Mouse (Mus musculus) liver, postnatal 0 days (tissue): ENCODE measurements around the gene Scg2. TPM values are rescaled to one million over a fixed set of nuclear protein-coding genes. Genes with fewer than 3 reads are reported as not detected.

Source experiments
- ATAC-seq: fragments of 200-750 bp; cut with Nextera tagmentation; 2 replicates; pipeline ENCODE4 v1.8.0; 2017; ENCODE audit warnings: mild to moderate bottlenecking, moderate library complexity
- DNase-seq: peaks from one replicate; pipeline ENCODE4 v3.0.0-alpha.2; 2016
- H3K27ac ChIP-seq: fragments of 300-500 bp; sonication (generic); 2 replicates; pipeline ENCODE4 v1.5.1; 2014; ENCODE audit warnings: antibody characterized with exemption, moderate library complexity, mild to moderate bottlenecking, low read depth
- H3K27me3 ChIP-seq: fragments of 300-500 bp; sonication (generic); 2 replicates; pipeline ENCODE4 v1.6.1; 2014; ENCODE audit warnings: low read length, control low read depth, mixed read lengths; ENCODE audit not compliant: insufficient read depth
- H3K36me3 ChIP-seq: fragments of 300-500 bp; sonication (generic); replicated peaks from 2 replicates; pipeline ENCODE4 v1.6.1; 2014; ENCODE audit warnings: mild to moderate bottlenecking, control low read depth, low read length, moderate library complexity, mixed read lengths; ENCODE audit not compliant: insufficient read depth
- H3K4me1 ChIP-seq: fragments of 300-500 bp; sonication (generic); 2 replicates; pipeline ENCODE4 v1.6.1; 2014; ENCODE audit warnings: antibody characterized with exemption, mild to moderate bottlenecking, control low read depth; ENCODE audit not compliant: insufficient read depth
- H3K4me2 ChIP-seq: fragments of 300-500 bp; sonication (generic); 2 replicates; pipeline ENCODE4 v1.6.1; 2014; ENCODE audit warnings: low read depth, mild to moderate bottlenecking, low read length, moderate library complexity, mixed read lengths
- H3K4me3 ChIP-seq: fragments of 300-500 bp; sonication (generic); 2 replicates; pipeline ENCODE4 v1.5.1; 2014; ENCODE audit warnings: low read depth, low read length
- H3K9ac ChIP-seq: fragments of 300-500 bp; sonication (generic); replicated peaks from 2 replicates; pipeline ENCODE4 v1.6.1; 2014; ENCODE audit warnings: mild to moderate bottlenecking, moderate library complexity
- H3K9me3 ChIP-seq: fragments of 300-500 bp; sonication (generic); 2 replicates; pipeline ENCODE4 v1.6.1; 2016; ENCODE audit warnings: mild to moderate bottlenecking, control low read depth, low read length, mixed read lengths
- CTCF ChIP-seq: sonication (generic); IDR thresholded peaks from 2 replicates; pipeline ENCODE4 v1.5.1; 2016; ENCODE audit warnings: antibody characterized with exemption, low read depth
- EP300 ChIP-seq: IDR thresholded peaks from 2 replicates; pipeline ENCODE4 v1.6.1; 2016; ENCODE audit warnings: antibody characterized with exemption, low read depth, mild to moderate bottlenecking
- WGBS: fragments of 180-500 bp; shearing (Covaris S2); extraction: QIAGEN DNeasy Blood & Tissue Kit; methylation state at CpG from one replicate; pipeline ENCODE4 v1.1.7; 2014; ENCODE audit not compliant: insufficient replicate concordance; 5-methylcytosine and 5-hydroxymethylcytosine counted together
- polyA plus RNA-seq: library from polyadenylated mRNA; unstranded; fragments of >200 nt; fragmentation: Nextera tagmentation; extraction: Ambion mirVana; gene quantifications from 2 replicates; pipeline ENCODE4 v1.2.1, GENCODE M21; 2015

Scg2 gene
- polyA plus RNA-seq, 1 experiment from 2014 or later = 0.05 TPM

DNA sequence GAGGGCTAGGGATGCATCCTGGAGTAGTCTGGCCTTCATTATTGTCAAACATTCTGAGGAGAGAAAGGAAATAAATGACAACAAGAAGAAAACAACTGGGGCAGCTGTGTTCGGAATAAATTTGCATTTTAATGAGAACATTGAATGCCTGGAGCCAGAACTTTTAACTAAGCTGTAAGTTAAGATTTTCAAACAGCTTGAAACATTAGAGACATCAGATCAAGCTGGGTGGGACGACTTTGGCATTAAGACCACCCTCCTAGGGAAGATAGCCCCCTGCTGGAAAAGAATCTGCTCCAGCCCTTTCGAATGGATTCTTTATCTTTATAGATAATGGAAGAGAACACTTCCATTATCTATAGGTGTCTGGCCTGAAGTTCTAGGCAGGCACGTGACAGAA is 14.2 kb upstream of the Scg2 start:
- WGBS = 44% methylated on average over 4 of the region's 4 CpGs
- Histone ChIP-seq H3K36me3 (no peaks in the 10 kb centered on the region), H3K4me1 (no peaks in the 10 kb centered on the region), H3K27me3 (no peaks in the 10 kb centered on the region), H3K4me3 (no peak overlapping the region), H3K27ac (no peak overlapping the region), H3K4me2 (no peak overlapping the region), H3K9ac (no peak overlapping the region), H3K9me3 (no peaks in the 10 kb centered on the region)
- DNase-seq (no peak), ATAC-seq (no peak)
- TF ChIP-seq CTCF = no peak

DNA sequence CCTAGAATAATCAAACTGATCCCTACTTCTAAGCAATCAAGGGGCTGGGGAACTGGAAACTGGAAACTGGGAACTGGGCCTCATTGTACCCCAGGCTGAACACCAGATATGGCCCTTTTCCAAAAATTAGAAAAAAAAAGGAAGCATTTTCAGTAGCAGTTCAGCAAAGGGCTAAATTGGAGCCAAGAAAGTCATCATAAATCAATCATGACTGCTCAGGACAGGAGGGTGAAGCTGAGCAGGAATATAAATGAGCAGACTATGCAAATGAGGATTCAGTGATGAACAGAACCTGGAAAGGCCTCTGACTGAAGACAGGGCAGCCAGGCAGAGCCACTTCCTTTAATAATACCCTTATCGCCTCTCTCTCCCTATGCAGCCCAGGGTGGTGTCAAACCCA is 12.4 kb upstream of the Scg2 start:
- no peaks in the 10 kb centered on the region for H3K9me3 ChIP-seq
- TF ChIP-seq CTCF = no peak
- TF ChIP-seq EP300 = no peak
- no peaks in the 10 kb centered on the region for H3K4me1 ChIP-seq
- WGBS = 86% methylated on average over 1 of the region's 1 CpGs
- H3K36me3 ChIP-seq = no peaks in the 10 kb centered on the region
- H3K27me3 ChIP-seq = no peaks in the 10 kb centered on the region
- ATAC-seq = no peak
- no peak overlapping the region for H3K27ac ChIP-seq
- H3K9ac ChIP-seq = no peak overlapping the region
- DNase-seq = no peak
- no peak overlapping the region for H3K4me2 ChIP-seq
- no peak overlapping the region for H3K4me3 ChIP-seq

DNA sequence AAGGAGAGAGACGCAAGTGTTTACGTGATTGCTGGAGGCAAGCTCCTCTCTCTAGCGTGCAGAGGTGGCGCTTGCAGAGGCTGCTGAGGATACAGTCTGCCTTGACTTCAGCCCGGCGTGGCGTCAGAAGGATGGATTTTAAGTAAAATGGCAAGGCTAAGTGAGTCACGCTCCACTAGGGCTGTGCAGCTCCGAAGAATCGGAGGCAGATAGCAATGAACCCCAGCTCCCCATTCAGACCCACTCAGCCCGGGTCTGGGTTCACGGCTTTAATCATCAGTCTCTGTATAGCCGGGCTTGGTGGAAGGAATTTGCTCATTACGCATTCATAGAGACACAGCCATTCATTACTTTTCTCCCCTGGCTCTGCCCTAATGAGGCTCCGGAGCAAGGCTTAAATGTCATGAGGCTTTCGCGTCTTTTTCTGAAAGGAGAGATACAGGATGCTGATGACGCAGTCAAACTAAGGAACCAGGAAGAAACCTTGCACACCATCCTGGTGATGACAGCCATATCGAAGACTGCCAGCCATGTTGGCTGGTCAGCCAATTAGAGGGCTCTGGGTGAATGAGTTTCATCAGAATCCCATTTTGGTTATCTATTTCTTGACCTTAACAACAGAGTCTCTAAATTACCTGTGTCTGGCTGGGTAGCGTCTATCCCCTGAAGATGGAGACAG is 10.6 kb upstream of the Scg2 start:
- Histone ChIP-seq H3K4me2 (no peak overlapping the region), H3K4me3 (no peak overlapping the region), H3K27ac (no peak overlapping the region), H3K4me1 (no peaks in the 10 kb centered on the region), H3K27me3 (no peaks in the 10 kb centered on the region), H3K9ac (no peak overlapping the region), H3K36me3 (no peaks in the 10 kb centered on the region), H3K9me3 (no peaks in the 10 kb centered on the region)
- DNase-seq (no peak), ATAC-seq (no peak)
- WGBS = 36% methylated on average over 20 of the region's 20 CpGs
- no peak for TF ChIP-seq CTCF
- TF ChIP-seq EP300 = no peak

- Histone ChIP-seq H3K36me3 (no peaks in the 10 kb centered on the region), H3K27me3 (no peaks in the 10 kb centered on the region), H3K9me3 (no peaks in the 10 kb centered on the region), H3K4me3 (no peak overlapping the region), H3K4me1 (no peaks in the 10 kb centered on the region), H3K4me2 (no peak overlapping the region), H3K9ac (no peak overlapping the region), H3K27ac (no peak overlapping the region)
- no peak for ATAC-seq
- DNase-seq = no peak
- TF ChIP-seq EP300 (no peak), CTCF (no peak)
- WGBS = 33% methylated on average over 6 of the region's 6 CpGs
These were observed 10.0 kb upstream of the Scg2 start for GRCm38 (mm10) chr1:79449943-79450342.

DNA sequence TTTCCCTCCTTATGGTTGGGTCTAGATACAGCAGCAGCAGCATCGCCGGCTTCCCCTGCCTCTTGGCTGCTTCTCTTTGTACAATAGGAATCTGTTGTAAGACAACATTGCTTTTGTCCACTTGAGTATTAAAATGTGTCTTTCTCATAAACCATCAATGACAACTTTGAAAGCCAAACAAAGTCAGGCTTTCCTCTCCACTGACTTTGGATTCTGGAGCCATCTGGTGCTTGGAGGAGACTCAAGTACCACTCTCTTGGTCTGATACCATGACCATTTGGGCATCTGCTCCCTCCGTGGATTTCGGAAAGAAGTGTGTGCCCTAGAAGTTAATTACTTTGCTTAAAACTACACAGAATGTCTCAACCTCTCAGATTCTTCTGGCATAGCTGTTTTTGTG is 5.7 kb upstream of the Scg2 start:
- TF ChIP-seq CTCF = no peak
- no peak for TF ChIP-seq EP300
- WGBS = 77% methylated on average over 4 of the region's 4 CpGs
- ATAC-seq = no peak
- Histone ChIP-seq H3K4me1 (no peaks in the 10 kb centered on the region), H3K9ac (no peak overlapping the region), H3K4me2 (no peak overlapping the region), H3K27me3 (no peaks in the 10 kb centered on the region), H3K4me3 (no peak overlapping the region), H3K27ac (no peak overlapping the region), H3K9me3 (no peaks in the 10 kb centered on the region), H3K36me3 (no peaks in the 10 kb centered on the region)
- no peak for DNase-seq

DNA sequence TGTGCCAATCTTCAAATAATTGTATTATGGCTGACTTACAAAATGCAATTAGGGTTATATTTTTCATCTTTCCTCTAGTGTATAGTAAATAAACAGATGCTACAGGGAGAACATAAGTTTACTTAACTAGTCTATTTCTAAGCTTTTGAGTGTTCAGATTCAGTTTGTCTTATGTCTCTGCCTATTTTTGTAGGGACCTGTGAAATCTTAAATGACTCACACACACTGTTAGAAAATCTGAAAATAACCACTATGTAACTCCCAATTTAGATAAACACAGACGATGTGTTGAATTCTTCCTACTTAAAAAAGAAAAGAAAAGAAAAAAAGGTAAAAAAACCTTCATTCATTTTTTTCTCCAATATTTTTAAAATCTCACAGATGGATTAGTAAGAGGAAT is 2.2 kb downstream of the Scg2 start:
- Histone ChIP-seq H3K4me3 (no peak overlapping the region), H3K9me3 (no peaks in the 10 kb centered on the region), H3K27me3 (no peaks in the 10 kb centered on the region), H3K4me1 (no peaks in the 10 kb centered on the region), H3K27ac (no peak overlapping the region), H3K36me3 (no peaks in the 10 kb centered on the region), H3K4me2 (no peak overlapping the region), H3K9ac (no peak overlapping the region)
- WGBS = 65% methylated on average over 1 of the region's 1 CpGs
- no peak for TF ChIP-seq CTCF
- no peak for TF ChIP-seq EP300
- ATAC-seq (no peak), DNase-seq (no peak)

DNA sequence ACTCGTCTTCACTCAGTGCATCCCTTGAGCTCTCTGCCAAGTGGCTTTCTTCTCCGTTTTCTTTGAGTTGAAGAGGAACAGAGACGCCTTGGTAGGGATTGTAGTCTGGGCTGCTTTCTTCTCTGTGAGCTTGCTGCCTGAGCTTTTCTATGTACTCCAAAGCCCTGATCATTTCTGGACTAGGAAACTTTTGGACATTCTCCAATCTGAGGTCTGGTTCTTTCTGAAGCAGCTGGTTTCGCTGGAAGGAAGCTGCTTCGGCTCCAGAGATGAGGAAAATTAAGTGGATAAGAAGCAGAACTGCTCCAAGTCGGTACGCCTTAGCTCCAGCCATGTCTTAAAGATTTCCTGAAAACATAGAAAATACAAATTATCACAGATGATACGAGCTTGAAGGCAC is 3.2 kb downstream of the Scg2 start:
- Histone ChIP-seq H3K9me3 (no peaks in the 10 kb centered on the region), H3K27me3 (no peaks in the 10 kb centered on the region), H3K36me3 (no peaks in the 10 kb centered on the region), H3K27ac (no peak overlapping the region), H3K4me2 (no peak overlapping the region), H3K4me1 (no peaks in the 10 kb centered on the region), H3K4me3 (no peak overlapping the region), H3K9ac (no peak overlapping the region)
- no peak for DNase-seq
- 77% methylated on average over 8 of the region's 8 CpGs for WGBS
- no peak for ATAC-seq
- no peak for TF ChIP-seq EP300
- no peak for TF ChIP-seq CTCF
